Mouse (Mus musculus) bone marrow, adult 2 months (tissue): ENCODE results near the gene Tmem190.

Experiments used
- CTCF ChIP-seq: fragments of 200-500 bp; IDR thresholded peaks from 2 replicates; pipeline ENCODE4 v1.5.1; 2011; ENCODE audit warnings: low read length, control low read depth; ENCODE audit not compliant: control insufficient read depth, insufficient read depth
- POLR2A ChIP-seq: fragments of 200-500 bp; IDR thresholded peaks from 2 replicates; pipeline ENCODE4 v1.6.1; 2011; ENCODE audit warnings: low read depth, mild to moderate bottlenecking, control low read depth, low read length, borderline replicate concordance; ENCODE audit not compliant: control insufficient read depth

DNA sequence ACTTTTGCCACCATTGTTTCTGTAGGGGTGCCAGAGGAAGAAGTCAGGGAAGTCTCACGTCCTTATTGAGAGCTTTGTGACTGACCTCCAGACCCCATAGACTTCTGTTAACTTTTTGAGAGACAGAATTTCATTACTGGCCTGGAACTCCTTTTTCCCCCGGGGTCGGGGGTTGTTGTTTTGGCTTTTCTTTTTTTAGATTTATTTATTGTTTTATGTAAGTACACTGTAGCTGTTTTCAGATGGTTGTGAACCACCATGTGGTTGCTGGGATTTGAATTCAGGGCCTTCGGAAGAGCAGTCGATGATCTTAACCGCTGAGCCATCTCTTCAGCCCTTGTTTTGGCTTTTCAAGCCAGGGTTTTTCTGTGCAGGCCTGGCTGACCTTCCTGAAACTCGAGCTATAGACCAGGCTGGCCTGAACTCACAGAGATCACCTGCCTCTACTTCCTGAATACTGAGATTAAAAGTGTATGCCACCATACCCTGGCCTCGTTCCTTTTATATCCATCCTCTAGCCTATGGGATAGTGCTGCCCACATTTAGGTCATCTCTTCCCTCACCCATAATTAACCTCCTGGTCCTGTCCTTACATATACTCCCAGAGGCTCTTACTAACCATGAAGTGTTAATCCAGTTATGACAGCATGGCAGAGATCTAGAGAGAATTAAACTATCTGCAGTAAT, 30.5 kb downstream of the Tmem190 start:
- TF ChIP-seq POLR2A (no peak), CTCF (no peak)
